Mouse (Mus musculus): ENCODE data around the gene Gm49027.

Gm49027 gene

DNA sequence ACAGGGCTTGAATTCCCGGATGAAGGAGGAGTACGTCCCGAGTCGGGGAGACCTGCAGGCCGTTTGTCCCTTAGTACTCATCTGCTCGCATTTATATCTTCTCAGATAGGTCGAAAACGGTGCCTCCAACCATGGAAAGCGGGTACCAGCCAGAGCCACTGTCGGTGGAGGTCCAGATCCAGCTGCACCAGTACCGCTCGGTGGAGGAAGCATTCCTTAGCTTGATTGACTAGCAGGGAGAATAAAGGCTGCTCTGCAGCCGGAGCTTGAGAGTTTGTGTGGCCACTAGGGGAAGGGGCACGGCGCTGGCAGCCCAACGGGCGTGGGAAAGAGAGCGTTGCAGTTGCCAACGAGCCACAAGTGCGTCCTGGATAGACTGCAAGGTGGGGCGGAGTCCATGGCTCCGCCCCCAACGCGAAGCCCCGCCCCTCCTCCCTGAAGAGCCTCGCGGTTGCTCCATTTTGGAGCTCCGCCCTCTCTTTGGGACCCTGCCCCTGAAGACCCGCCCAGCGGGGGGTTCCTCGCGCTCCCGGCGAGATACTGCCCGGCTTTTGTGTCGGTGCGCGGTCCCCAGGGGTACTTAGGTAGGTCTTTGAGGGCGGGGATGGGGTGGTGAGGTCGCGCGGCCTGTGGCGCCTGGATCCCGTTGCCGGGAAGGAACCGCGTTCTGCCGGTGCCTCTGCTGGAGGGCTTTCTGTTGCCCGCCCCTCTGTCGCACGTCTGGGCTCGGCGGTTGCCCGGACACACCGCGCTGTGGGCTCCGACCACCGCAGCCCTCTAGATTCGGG, 17.2 kb downstream of the Gm49027 start:
- DNase-seq (ENCODE audit: low spot score in 2 of 2) = peak; percentile 68 to 75

DNA sequence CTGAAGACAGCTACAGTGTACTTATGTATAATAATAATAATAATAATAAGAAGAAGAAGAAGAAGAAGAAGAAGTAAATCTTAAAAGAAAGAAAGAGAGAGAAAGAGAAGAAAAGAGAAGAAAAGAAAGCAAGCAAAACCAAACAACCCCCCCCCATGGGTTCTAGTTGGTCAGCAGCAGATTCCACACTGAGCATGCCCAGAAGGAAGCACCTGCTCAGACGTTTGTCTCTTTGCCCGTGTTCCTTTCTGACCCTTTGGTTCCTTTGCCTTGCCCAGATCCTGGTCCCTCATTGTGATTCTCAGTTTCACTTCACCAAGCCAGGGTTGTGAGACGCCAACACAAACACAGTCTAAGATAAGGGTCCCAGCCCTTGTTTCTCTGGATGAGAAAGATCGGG, 23.3 kb downstream of the Gm49027 start:
- no peak for DNase-seq (ENCODE audit: low spot score in 2 of 2)

DNA sequence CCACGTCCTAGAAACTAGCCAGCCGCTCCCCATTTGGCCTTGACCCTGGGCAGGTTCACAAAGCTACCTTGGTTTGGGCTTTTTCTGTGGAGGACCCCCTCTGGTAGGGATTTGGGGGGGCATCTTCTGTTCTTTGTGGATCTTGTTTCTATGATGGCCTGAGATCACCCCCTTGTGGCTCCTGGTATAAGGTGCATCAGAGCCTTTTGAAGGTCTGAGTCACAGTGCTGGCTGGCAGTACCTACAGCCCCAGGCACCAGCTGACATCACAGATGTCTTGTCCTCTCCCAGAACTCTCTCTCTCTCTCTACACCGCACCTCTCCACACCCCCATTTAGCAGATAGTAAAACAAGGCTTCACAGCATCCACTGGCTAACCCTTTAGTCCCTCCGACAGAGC, 25.6 kb downstream of the Gm49027 start:
- DNase-seq (ENCODE audit: low spot score in 2 of 2) = no peak

- no peak for DNase-seq (ENCODE audit: low spot score in 2 of 2)
Measured at GRCm38 (mm10) chr5:123489935-123490334, 35.4 kb downstream of the Gm49027 start.

GRCm38 (mm10) chr5:123489112-123489785, 36.0 kb downstream of the Gm49027 start, which contains the start of the genes Lrrc43 and Il31:
TSS of gene Lrrc43 (plus strand) at chr5:123489305.
TSS of gene Il31 (minus strand) at chr5:123489489.
- DNase-seq (ENCODE audit: low spot score in 2 of 2) = no peak

DNA sequence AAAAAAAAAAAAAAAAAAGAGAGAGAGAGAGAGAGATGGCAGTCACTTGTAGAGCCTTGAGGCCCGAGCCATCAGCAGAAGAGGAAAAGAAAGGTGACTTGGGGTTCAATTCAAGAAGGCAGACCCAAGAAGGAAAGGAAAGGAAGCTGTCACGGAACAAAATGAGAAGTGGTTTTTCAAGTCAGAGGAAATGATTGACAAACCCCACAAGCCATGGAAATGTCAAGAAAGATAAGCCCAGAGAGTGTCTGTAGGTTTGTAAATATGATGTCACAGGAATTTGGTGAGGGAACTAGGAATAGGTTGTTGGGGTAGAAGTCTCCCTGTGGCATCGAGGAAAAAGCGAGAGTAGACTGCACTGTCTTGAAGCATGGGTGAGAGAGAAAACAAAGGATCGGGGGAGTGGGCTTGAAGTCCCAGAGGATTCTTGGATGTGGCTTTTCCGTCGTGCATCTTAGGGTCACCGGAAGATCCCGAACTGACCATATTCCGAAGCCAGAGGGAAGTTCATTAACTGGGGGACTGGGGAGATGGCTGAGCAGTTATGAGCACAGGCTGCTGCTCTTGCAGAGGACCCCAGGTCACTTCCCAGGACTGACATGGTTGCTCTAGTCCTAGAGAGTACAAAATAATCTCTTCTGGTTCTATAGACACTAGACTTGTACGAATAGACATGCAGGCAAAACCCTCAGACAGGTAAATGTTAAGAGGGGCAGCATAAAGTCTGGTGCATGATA, 37.5 kb downstream of the Gm49027 start:
- DNase-seq (ENCODE audit: low spot score in 2 of 2) = no peak

- DNase-seq (ENCODE audit: low spot score in 2 of 2) = no peak
Measured at GRCm38 (mm10) chr5:123473817-123474216, 51.5 kb downstream of the Gm49027 start.

GRCm38 (mm10) chr5:123470784-123471400, 54.4 kb downstream of the Gm49027 start:
- DNase-seq (ENCODE audit: low spot score in 2 of 2) = no peak

GRCm38 (mm10) chr5:123464638-123465037, 60.6 kb downstream of the Gm49027 start:
- no peak for DNase-seq (ENCODE audit: low spot score in 2 of 2)
